Mouse (Mus musculus) embryo, embryonic 11.5 days (tissue): Measurements from ENCODE around the gene Ptgfrn.

Source experiments
- DNase-seq: peaks from one replicate; pipeline ENCODE4 v3.0.0-alpha.2; 2012; ENCODE audit warnings: low read depth, low spot score

Gene Ptgfrn

DNA sequence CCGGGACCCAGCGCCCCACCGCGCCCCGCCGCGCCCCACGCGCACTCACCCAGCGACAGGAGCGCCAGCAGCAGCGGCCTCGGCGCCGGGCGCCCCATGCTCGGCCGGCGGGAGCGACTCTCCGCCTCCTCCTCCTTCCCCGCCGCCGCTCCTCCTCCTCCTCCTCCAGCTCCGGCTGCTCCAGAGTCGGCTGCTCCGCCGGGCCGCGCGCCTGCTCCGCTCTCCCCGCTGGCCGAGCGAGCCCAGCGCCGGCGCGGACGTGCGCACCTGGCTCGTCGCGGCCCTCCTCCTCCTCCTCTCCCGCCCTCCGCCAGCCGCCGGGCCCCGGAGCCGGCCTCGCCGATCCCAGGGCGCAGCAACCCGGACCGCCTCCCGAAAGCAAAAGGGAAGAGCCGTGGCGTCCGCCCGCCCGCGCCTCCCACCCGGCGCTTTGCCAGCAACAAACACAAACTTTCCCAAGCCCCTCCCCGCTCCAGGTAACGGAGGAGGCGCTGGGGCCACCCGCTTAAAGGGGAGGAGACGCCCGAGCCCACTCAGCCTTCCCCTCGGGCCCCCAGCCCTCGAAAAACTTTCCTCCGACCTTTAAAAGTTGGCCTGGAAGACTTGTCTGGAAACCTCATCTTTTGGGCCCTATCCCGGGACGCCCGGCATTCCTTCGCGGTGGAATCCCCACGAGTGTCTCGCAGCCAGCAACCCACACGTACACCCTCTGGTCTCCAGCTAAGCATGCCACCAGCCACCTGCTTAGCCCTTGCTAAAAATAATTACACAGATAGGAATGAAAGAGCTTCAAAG lies at the start of gene Ptgfrn:
TSS of gene Ptgfrn (minus strand) at position 236 of the 795 bp plus-strand sequence.
- peak; percentile 70 for DNase-seq

DNA sequence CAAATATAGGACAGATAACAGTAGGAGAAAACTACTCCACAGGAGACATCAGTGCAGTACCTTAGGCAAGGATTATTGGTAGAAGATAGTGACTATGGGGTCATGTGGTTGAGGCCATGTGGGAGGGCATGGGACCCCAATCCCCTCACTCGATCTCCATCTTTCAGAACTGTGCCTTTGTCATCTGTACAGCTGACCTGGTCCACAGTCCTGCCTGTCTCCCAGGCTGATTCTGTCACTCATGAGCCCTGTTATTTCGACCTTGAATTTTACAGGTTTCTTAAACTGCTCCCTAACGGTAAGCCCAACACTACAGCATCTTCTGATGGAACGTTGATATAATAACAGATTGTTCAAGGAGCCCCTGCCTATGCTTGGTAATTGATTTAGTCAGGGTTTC lies 49.6 kb upstream of the Ptgfrn start:
- DNase-seq, result no peak

DNA sequence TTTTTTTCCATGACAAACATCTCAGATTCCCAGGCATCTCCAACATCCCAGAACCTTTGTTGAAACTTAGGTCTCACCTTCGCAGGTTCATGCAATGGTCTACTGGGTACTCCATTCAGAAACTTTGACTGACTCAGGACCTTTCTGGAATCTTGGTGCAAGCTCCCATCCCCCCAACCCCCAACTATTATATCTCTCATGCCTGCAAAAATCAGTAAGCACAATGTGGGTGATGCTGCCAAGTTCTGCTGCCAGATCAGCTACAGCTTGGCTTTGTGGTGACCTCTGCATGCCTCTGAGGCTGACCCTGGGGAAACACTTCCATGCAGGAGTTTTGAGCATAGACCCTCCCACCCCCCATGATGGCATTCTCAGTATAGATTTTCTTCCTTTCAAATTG lies 44.0 kb upstream of the Ptgfrn start:
- DNase-seq, result no peak

DNA sequence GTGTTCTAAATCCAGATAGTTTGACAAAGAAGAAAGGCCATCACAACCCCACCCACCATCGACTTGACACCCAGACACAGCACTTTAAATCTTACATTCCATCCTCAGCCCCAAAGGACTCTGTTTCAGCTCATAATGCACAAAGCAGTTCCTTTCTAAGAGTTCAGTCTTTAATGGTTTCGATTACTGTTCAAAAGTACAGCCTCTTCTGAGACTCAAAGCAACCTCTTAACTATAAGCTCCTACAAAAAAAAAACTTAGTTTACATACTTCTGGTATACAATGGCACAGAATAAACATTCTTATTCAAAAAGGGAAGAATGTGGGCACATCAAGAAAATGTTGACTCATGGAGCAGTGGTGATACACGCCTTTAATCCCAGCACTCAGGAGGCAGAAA lies 43.3 kb upstream of the Ptgfrn start:
- no peak for DNase-seq

DNA sequence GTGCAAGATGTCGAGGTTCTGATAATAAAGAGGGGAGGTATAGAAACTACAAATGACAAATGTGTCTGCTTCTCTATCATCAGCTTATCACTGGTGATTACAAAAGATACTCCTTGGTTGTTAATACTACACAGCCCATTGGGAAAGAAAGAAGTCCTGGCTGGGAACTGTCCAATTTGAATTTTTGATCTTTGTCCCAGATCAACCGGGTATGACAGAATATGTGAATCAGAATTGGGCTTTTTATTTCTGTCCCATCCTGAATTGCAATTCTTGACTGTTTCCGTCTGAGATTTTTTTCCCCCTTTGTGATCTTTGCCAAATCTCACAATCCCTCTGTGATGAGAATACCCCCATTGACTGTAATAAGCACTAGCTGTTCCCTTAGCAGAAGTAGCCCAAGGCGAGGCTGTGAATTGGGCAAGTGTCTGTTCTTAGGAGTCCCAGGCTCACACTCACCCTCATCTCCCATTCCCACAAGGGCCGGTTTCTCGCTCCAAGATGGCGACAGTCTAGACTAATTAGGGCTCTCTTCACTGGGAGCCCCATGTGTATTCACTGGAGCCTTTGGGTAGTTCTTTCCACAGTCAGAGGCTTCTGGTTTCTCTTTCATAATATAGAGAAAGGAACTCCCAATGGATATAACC lies 36.2 kb upstream of the Ptgfrn start:
- DNase-seq, result no peak

DNA sequence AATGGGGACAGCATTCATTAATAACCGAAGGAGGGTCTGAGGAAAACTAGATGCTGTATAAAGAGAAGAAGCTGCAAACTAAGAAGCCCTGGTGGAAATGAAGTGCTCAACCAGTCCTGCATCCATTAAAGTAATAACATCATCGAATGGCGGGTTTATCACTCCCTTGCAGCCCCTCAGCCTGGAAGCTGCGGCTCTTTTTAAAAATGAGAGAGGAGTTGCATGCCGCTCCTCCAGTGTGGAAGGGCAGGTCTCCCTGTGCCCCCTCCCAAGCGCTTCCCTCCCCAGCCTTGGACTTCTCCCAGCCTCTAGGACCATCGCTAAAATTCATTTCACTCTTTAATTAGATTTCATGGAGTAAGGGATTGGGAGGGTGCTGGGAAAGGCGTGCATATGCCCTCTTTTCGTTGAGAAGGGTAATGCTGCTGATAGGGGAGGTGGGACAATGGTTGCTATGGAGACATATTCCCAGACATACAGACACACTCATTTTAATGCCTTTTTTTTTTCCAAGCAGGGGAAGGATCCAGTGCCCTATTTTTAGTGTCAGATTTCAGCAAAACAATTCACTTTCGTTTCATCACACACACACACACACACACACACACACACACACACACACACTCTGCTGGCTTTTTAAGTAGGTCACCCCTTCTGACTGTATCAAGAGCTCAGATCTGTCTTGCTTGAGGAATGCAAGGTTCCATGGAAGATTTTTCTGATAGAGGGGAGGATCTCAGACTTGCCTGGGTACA lies 35.4 kb upstream of the Ptgfrn start:
- DNase-seq, result no peak

DNA sequence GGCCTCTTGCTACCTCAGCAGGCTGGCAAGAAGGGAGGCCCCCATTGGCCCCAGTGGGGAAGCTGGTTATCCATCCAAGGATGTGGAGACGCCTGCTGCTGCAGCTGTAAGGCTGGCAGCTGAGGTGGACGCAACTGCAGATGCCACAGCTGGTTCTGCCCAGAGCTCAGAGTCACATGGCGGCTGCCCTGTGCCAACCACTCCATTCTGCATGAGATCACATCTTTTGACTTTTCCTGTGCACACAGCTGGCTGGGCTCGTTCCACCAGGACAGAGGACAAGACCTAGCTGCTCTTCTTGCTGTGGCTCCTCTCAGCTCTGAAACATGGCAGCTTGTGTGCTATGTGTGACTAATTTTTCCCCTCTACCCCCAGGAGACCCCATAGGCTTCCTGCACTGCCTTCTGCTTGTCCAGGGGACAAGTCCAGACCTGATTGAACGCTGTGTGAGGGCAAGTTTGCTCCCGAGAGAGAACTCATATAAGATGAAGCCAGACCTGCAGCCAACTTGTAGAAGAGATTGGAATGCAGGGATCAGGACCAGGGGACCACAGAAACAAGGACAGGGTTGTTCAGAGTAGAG lies 34.4 kb upstream of the Ptgfrn start:
- no peak for DNase-seq

DNA sequence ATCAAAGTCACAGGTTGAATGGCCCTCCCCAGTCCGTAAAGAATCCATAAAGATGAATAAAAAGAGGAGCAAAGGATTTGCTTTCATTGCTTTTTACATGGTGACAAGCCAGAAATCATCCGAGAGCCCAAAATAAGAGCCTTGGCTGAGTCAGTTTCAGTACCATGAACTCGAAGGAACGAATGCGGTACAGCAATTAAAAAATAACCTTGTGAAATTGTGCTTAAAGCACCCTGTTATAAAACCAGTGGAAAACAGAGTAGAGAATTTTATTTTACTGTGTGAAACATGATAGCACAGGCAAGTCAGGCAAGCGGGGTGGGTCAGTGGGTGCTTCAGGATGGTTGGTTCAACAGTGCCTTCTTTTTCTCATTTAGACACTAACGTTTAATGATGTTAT lies 33.4 kb upstream of the Ptgfrn start:
- DNase-seq, result no peak

DNA sequence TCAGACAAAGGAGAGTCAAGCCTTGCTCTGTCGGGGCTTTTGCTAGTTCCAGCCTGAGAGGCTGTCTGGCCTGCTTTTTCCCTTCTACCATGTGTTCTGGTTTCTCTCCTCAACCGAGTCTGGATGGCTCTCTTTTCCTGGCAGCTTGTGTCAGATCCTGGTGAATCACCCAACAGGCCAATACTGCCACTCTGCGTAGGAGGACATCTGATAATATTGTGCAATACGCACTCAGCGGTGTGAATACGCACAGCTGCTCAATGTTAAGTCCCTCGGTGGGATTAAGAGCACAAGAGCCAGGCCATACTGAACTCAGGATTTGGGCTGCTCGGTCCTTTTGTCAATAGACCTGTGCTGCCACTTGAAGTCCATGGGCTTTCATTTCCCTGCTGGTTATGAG lies 31.8 kb upstream of the Ptgfrn start:
- DNase-seq, result no peak

DNA sequence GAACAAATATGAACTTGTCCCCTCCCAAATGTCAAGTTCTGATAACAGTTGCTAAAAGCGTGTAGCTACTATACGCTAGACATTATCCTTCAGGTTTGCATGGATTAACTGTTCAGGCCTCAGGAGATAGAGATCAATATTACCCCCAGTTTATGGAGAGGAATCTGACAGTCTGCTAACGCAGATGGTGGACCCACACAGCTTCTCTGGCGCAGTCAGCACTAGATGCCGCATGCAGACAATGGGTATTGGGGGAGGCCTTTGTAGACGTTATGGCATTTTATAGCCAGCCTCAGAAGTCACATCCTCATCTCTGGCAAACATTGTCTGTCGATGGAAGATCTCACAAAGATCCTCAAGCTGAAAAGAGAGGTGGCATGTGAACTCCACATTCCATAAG lies 29.9 kb upstream of the Ptgfrn start:
- DNase-seq, result no peak

DNA sequence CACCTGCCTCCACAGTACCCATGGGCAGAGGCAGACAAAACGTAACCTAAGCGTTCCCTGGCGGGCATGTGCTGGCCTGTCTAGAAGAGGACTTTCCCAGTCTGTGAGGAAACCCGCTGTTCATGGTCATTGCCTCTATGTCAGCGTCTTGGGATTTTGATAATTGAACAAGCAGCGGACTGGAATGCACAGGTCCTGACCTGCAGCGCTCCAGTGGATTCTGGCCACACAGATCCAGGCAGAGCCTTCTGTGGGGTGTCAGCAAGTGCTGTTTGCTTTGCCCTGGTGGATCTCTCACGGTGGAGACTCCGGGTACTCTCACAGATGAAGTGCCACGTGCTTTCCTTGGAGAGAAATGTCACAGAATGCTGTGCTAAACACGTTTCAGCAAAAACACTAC lies 26.4 kb upstream of the Ptgfrn start:
- DNase-seq, result no peak

DNA sequence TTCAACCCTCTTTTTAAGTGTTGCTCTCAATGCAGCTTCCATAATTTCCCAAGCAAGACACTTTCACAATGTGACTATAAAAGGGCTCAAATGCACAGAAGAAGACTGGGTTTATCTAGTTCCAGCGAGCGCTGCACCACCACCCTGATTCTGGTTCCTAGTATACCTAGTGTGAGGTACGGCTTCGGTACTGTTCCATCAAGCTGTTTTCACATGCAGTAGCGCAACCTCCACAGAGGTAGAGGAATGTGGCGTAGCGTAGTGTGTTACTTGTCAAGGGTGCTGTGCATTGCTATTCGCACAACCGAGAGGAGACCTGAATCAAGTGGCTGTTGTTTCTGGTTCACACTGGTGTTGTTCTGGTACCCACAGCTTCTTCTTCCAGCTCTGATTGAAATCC lies 24.8 kb upstream of the Ptgfrn start:
- DNase-seq, result no peak

DNA sequence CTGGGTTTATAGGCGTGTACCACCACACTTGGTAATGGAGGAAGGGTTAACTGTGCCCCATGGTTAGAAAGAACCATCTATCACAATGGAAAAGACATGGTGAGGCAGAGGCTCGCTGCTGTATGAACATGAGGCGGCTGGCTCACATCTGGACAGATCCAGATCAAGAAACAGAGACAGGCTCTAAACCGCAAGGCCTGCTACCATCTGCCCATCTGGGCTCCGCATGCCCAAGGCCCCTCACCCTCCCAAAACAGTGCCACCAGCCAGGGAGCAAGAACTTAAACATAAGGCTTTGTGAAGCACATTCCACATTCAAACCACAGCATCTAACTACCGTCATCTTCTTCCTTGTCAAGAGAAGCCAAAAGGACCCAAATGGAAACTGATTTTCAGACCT lies 22.9 kb upstream of the Ptgfrn start:
- DNase-seq, result no peak

DNA sequence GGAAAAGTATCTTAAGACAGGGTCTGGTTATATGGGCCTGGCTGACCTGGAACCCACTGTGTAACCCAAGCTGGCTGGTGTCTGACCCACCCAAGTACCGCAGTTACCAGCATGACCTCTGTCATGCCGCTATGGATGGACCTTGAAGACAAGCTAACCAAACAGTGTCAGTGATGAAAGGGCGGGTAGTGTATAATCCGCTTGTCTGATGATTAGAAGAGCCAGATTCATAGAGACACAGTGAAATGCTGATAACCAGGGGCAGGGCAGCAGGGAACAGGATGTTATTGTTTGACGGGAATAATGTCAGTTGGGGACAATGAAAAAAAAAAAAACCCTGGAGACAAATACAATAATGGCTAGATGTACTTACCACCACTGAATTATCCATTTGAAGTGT lies 21.7 kb upstream of the Ptgfrn start:
- no peak for DNase-seq

DNA sequence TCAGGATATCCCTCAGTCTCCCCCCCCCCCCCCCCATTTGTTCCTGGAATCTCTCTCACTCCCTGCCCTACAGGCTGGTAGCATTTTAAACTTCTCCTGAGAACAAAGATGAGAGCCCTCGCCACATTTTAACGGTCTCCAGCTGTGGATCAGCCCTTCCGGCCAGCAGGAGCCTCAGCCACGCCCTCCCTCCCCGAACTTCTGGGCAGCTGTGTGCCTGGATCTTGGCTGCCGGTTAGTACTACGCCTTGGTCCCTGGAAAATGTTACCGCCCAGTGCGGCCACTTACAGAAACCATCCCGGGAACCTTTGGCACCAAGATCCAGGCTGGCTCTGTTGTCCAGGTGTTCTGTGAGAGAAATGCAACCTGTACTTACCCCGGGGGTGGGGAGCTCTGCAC lies 20.4 kb upstream of the Ptgfrn start:
- DNase-seq, result no peak

DNA sequence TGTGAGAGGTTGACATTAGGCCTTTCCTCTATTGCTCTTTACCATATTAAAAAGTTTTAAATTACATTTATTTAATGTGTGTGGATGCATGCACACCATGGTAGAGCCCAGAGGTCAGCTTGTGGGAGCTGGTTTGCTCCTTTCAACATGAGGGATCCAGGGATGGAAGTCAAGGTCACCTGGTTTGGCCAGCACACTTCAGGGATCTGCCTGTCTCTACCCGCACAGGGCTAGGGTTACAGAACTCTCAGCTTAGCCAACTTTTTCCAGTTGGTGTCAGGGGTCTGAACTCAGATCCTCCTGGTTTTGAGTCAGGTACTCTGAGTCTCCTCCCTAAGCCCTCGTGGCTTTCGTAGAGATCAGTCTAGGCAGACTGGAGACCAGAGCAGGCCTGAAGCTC lies 19.5 kb upstream of the Ptgfrn start:
- no peak for DNase-seq

DNA sequence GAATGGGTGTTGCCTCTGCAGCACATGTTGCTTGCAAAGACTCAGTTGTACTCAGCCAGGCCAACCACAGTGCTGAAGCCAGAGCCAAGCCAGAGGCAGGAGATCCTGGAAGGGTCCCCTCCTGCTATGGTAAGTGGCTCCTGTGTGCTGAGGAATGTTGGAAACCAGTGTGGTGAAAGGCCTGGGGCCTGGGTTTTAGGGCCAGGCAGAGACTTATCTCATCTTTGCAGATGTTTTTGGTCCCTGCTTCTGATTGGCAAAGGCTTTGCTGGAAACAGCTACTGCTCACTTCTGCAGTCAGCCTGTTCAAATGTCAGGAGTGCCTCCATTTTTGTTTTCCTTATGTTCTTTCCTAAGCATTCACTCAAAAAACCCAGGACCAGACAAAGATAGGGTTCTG lies 19.0 kb upstream of the Ptgfrn start:
- DNase-seq, result no peak

DNA sequence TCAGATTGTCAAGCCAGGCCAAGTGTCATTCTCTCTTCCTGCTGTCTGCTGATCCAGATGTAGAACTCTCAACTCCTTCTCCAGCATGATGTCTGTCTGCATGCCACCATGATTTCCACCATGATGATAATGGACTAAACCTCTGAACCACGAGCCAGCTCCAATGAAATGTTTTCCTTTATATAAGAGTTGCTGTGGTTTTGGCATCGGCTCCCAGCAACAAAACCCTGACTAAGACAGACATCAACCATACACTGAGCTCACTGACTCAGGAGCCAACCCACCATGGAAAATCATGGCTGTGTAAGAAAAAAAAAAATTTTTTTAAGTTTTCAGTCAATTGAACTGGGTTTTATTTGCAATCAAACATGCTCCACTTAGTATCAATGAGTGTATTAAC lies 17.7 kb upstream of the Ptgfrn start:
- no peak for DNase-seq

DNA sequence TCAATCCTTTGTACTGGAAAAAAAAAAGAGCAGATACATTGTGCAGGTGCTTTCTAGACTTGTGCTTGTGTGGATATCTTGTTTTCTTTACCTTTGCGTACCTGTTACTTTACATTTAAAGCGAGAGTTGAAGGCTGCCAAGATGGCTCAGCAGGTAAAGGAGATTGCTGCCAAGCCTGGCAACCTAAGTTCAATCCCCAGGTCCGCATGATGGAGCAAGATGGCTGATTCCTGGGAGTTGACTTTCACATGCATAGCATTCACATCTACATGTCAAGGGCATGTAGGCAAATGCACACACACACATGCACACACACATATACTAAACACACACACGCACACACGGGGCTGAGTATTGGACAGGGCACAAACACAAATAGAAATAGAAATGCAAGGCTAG lies 14.6 kb upstream of the Ptgfrn start:
- no peak for DNase-seq

DNA sequence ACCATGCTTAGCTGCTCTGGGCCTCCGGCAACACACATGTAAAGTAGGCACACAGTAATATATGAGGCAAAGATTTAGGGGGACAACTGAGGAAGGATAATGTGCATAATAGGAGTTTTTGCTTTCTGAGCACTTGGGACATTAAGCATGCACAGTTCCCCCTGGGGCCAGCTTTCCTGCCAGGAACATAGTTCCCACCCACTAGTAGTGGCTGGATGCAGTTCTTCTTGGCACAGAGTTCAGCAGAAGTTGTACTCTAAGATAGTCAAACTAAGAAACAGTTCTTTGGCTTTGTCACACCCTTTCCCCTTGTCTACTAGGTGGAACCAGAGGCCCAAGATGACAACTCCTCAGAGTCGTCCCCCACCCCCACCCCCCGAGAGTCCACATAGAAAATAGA lies 12.4 kb upstream of the Ptgfrn start:
- DNase-seq, result no peak

DNA sequence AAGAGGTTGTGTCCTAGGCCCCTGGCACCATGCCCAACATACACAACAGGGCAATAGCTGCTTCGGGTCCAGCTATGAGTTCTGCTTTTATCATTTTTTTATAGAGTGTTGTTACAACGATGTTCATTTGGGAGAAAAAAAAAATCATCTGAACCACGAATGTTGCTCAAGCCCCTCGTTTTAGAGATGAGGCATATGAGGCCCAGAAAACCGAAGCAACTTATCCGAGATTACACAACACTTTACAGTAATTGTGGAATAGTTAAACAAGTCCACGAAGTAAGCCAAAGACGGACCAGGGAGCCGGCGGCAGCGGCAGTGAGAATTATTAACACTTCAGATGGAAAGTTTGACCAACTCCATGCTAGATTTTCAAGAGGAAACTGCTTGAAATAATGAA lies 7.7 kb upstream of the Ptgfrn start:
- DNase-seq, result no peak

DNA sequence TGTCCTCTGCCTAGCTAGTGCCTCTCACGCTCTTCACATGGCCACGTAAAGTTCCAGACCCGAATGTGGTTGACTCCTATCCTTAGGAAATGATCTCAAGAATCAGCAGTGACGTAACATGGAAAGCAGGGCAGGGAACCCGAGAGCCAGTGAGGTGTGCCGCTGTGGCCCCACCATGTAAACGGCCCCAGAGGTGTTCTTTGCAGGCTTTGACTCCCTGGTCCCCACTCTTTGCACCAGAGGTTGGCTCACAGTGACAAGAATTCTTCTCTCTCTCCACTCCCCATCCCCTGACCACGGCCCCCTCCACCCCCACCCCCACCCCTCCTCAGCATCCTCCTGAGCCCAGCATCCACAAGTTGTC lies 7.3 kb upstream of the Ptgfrn start:
- DNase-seq, result no peak
